Mouse (Mus musculus): Measurements from ENCODE around the gene D6Wsu163e.

The D6Wsu163e gene

GRCm38 (mm10) chr6:126939487-126940171 lies at the start of gene D6Wsu163e, which contains the start of gene Rad51ap1:
Gene D6Wsu163e (plus strand): TSS chr6:126939962.
Gene Rad51ap1 (minus strand): TSS chr6:126939587.
- peak; percentile 96 for DNase-seq (ENCODE audit: low spot score)

- no peak for DNase-seq (ENCODE audit: low spot score)
Measured at GRCm38 (mm10) chr6:126907378-126907777, 32.4 kb upstream of the D6Wsu163e start.

GRCm38 (mm10) chr6:126907876-126908275 lies 31.9 kb upstream of the D6Wsu163e start:
- DNase-seq (ENCODE audit: low spot score) = no peak

GRCm38 (mm10) chr6:126910727-126911126 lies 29.0 kb upstream of the D6Wsu163e start:
- no peak for DNase-seq (ENCODE audit: low spot score)

GRCm38 (mm10) chr6:126914928-126915327 lies 24.8 kb upstream of the D6Wsu163e start:
- no peak for DNase-seq (ENCODE audit: low spot score)

GRCm38 (mm10) chr6:126921111-126921881 lies 18.5 kb upstream of the D6Wsu163e start, which contains the start of gene Dyrk4:
Gene Dyrk4 (minus strand): TSS chr6:126921839.
- peak; percentile 16 for DNase-seq (ENCODE audit: low spot score)

- DNase-seq (ENCODE audit: low spot score) = no peak
Measured at GRCm38 (mm10) chr6:126932896-126933295, 6.9 kb upstream of the D6Wsu163e start.

GRCm38 (mm10) chr6:126938047-126938446 lies 1.7 kb upstream of the D6Wsu163e start:
- no peak for DNase-seq (ENCODE audit: low spot score)

GRCm38 (mm10) chr6:126938853-126939486 lies 792 bp upstream of the D6Wsu163e start:
- DNase-seq (ENCODE audit: low spot score) = no peak

- DNase-seq (ENCODE audit: low spot score) = peak; percentile 43
Measured at GRCm38 (mm10) chr6:126940451-126940850, 689 bp downstream of the D6Wsu163e start.

GRCm38 (mm10) chr6:126948336-126948735 lies 8.6 kb downstream of the D6Wsu163e start:
- DNase-seq (ENCODE audit: low spot score) = peak; percentile 65

GRCm38 (mm10) chr6:126955734-126956133 lies 16.0 kb downstream of the D6Wsu163e start:
- DNase-seq (ENCODE audit: low spot score) = peak; percentile 89

GRCm38 (mm10) chr6:126961371-126962018 lies 21.7 kb downstream of the D6Wsu163e start:
- DNase-seq (ENCODE audit: low spot score) = no peak

- no peak for DNase-seq (ENCODE audit: low spot score)
Measured at GRCm38 (mm10) chr6:126962709-126963108, 22.9 kb downstream of the D6Wsu163e start.

- DNase-seq (ENCODE audit: low spot score) = no peak
Measured at GRCm38 (mm10) chr6:126963426-126963825, 23.7 kb downstream of the D6Wsu163e start.

GRCm38 (mm10) chr6:126966241-126967026 lies 26.7 kb downstream of the D6Wsu163e start:
- DNase-seq (ENCODE audit: low spot score) = no peak

- no peak for DNase-seq (ENCODE audit: low spot score)
Measured at GRCm38 (mm10) chr6:126981539-126982234, 41.9 kb downstream of the D6Wsu163e start.

- no peak for DNase-seq (ENCODE audit: low spot score)
Measured at GRCm38 (mm10) chr6:126993676-126994075, 53.9 kb downstream of the D6Wsu163e start.

- DNase-seq (ENCODE audit: low spot score) = no peak
Measured at GRCm38 (mm10) chr6:126995494-126995893, 55.7 kb downstream of the D6Wsu163e start.

- no peak for DNase-seq (ENCODE audit: low spot score)
Measured at GRCm38 (mm10) chr6:126996399-126996798, 56.6 kb downstream of the D6Wsu163e start.

GRCm38 (mm10) chr6:127005646-127006045 lies 65.9 kb downstream of the D6Wsu163e start:
- no peak for DNase-seq (ENCODE audit: low spot score)

All from retina, embryonic 14.5 days (tissue).